Comparison of ENCODE assay signal across 8 mouse cellular contexts in the genomic region with DNA sequence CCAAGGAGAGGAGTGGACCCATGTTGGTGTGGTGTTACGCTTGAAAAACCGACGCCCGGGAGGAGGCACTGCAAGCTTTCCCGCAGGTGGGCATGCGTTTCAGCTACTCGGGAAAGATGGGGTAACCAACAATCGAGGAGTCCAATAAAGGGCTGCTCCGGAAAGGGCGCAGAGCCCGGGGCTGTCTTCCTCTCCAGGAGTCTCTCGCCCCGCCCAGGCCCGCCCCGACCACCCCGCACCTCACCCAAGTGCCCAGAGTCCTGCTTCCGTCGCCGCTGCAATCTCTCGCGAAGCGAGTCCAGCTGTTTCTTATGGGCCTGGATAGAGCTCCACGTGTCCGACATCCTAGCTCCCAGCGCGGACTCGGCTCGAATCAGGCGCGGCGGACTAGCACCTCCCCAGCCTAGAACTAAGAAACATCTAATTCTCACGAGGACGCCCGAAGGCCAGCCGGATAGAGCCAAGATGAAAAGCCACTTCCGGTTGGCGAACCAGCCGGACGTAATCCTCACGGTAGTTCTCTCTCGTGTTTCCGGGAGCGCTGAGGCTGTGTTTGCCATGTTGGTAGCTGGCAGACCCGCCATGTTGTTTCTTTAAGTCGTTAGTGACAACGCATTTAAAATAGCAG. TPM values are rescaled to one million over a fixed set of nuclear protein-coding genes. Genes with fewer than 3 reads are reported as not detected.
DNase-seq lines count a peak whose midpoint lies in the region; ATAC-seq and TF ChIP-seq lines count a peak whose summit lies in the region.

A gene (minus strand): TSS at position 485 of the 628 bp plus-strand sequence.

- TF ChIP-seq RAD21 in CH12.LX (IDR thresholded peaks at IDR 0.05; ENCODE audit: low read depth, low read length): no peak

- H3K4me2 ChIP-seq in CH12.LX (ENCODE audit: insufficient read depth, low read depth, poor library complexity, severe bottlenecking): peak within 1 kb of the TSS; percentile 99
- peak within 1 kb of the TSS; percentile 71 for H3K4me2 ChIP-seq in forebrain, embryonic 11.5 days (ENCODE audit: low read depth, low read length, severe bottlenecking)
- H3K4me2 ChIP-seq in heart, embryonic 16.5 days (ENCODE audit: low read depth, low read length): peak within 1 kb of the TSS; percentile 86
- H3K4me2 ChIP-seq in liver, embryonic 15.5 days: peak within 1 kb of the TSS; percentile 81
- H3K4me2 ChIP-seq in neural tube, embryonic 12.5 days (replicated peaks): peak within 1 kb of the TSS; percentile 59

- H3K36me3 ChIP-seq in CH12.LX (replicated peaks in 1 of 2; ENCODE audit: control insufficient read depth in 1 of 2, insufficient read depth in 1 of 2, low read length in 1 of 2): peaks cover 9 to 25% of the 10 kb centered on the region in 2 experiments
- no peaks in the 10 kb centered on the region; the same call in 1 of the 2 replicates for H3K36me3 ChIP-seq in forebrain, embryonic 11.5 days (ENCODE audit: control insufficient read depth, insufficient read depth, low read length)
- H3K36me3 ChIP-seq in heart, embryonic 16.5 days (ENCODE audit: control insufficient read depth, insufficient read depth): peaks cover 4% of the 10 kb centered on the region
- peaks cover 7% of the 10 kb centered on the region for H3K36me3 ChIP-seq in liver, embryonic 15.5 days (replicated peaks)
- peaks cover 16% of the 10 kb centered on the region for H3K36me3 ChIP-seq in neural tube, embryonic 12.5 days

- H3K9ac ChIP-seq in CH12.LX (ENCODE audit: insufficient read depth, low read depth): peak within 1 kb of the TSS; percentile 95
- peak within 1 kb of the TSS; percentile 66 for H3K9ac ChIP-seq in forebrain, embryonic 11.5 days (ENCODE audit: low read length)
- peak within 1 kb of the TSS; percentile 84 for H3K9ac ChIP-seq in heart, embryonic 16.5 days (ENCODE audit: low read length)
- peak within 1 kb of the TSS; percentile 73 for H3K9ac ChIP-seq in liver, embryonic 15.5 days
- peak within 1 kb of the TSS; percentile 75 for H3K9ac ChIP-seq in neural tube, embryonic 12.5 days

- H3K27me3 ChIP-seq in CH12.LX (replicated peaks): no peaks in the 10 kb centered on the region
- no peaks in the 10 kb centered on the region for H3K27me3 ChIP-seq in forebrain, embryonic 11.5 days (ENCODE audit: control insufficient read depth, insufficient read depth, low read length)
- no peaks in the 10 kb centered on the region for H3K27me3 ChIP-seq in heart, embryonic 16.5 days (ENCODE audit: control insufficient read depth, insufficient read depth, low read length)
- no peaks in the 10 kb centered on the region for H3K27me3 ChIP-seq in liver, embryonic 15.5 days
- H3K27me3 ChIP-seq in neural tube, embryonic 12.5 days (replicated peaks): no peaks in the 10 kb centered on the region

- in situ Hi-C loops in CH12.LX (cut with MboI; ENCODE audit: low pct_ligation_motif_present, low pct_unique_long_range_greater_than_20kb, low sequenced_read_pairs): no loop called here

- no peak for TF ChIP-seq EP300 in CH12.LX (IDR thresholded peaks at IDR 0.05; ENCODE audit: low read length)

- dilution Hi-C loops in CH12.LX (cut with MboI; ENCODE audit: extremely low pct_ligation_motif_present, extremely low pct_unique_long_range_greater_than_20kb, low sequenced_read_pairs): no loop called here

- no peak for TF ChIP-seq CTCF in CH12.LX (conservative IDR thresholded peaks at IDR 0.05 in 1 of 2, IDR thresholded peaks at IDR 0.05 in 1 of 2; ENCODE audit: low read depth in 2 of 2, low read length in 2 of 2)

- peak; percentile 92 for TF ChIP-seq POLR2A in CH12.LX (IDR thresholded peaks at IDR 0.05; ENCODE audit: low read depth, low read length)

- H3K27ac ChIP-seq in CH12.LX (ENCODE audit: insufficient read depth, low read depth): peak within 1 kb of the TSS; percentile 89
- H3K27ac ChIP-seq in forebrain, embryonic 11.5 days (ENCODE audit: low read depth, low read length): peak within 1 kb of the TSS; percentile 89
- peak within 1 kb of the TSS; percentile 97 for H3K27ac ChIP-seq in heart, embryonic 16.5 days (ENCODE audit: low read length)
- H3K27ac ChIP-seq in liver, embryonic 15.5 days (replicated peaks): peak within 1 kb of the TSS; percentile 93
- peak within 1 kb of the TSS; percentile 81 for H3K27ac ChIP-seq in neural tube, embryonic 12.5 days

- peaks cover 0 to 22% of the 10 kb centered on the region in 2 experiments; a peak in 1 of 4 replicates for H3K4me1 ChIP-seq in CH12.LX (ENCODE audit: control insufficient read depth in 1 of 2, insufficient read depth in 2 of 2)
- peaks cover 3% of the 10 kb centered on the region for H3K4me1 ChIP-seq in forebrain, embryonic 11.5 days (replicated peaks; ENCODE audit: control insufficient read depth, insufficient read depth, low read length)
- peaks cover 6% of the 10 kb centered on the region for H3K4me1 ChIP-seq in heart, embryonic 16.5 days (ENCODE audit: control insufficient read depth, insufficient read depth, low read length)
- peaks cover 42% of the 10 kb centered on the region for H3K4me1 ChIP-seq in liver, embryonic 15.5 days (replicated peaks)
- peaks cover 3% of the 10 kb centered on the region; the same call in 1 of the 2 replicates for H3K4me1 ChIP-seq in neural tube, embryonic 12.5 days

- under 1% methylated on average over 46 of the region's 46 CpGs for WGBS in forebrain, embryonic 11.5 days
- under 1% methylated on average over 46 of the region's 46 CpGs for WGBS in heart, embryonic 16.5 days
- under 1% methylated on average over 46 of the region's 46 CpGs for WGBS in liver, embryonic 15.5 days (ENCODE audit: insufficient replicate concordance)
- WGBS in neural tube, embryonic 12.5 days: under 1% methylated on average over 46 of the region's 46 CpGs

- H3K79me2 ChIP-seq in CH12.LX (replicated peaks; ENCODE audit: control insufficient read depth, extremely low read depth, insufficient read depth, poor library complexity, severe bottlenecking): peaks cover 29% of the 10 kb centered on the region

- peak; percentile 94 for ATAC-seq in forebrain, embryonic 11.5 days (replicated peaks; ENCODE audit: low FRiP score)
- peak; percentile 92 for ATAC-seq in heart, embryonic 16.5 days (replicated peaks; ENCODE audit: extremely low read depth, insufficient read depth, low FRiP score)
- peak; percentile 92 for ATAC-seq in liver, embryonic 15.5 days (ENCODE audit: insufficient read depth)
- ATAC-seq in neural tube, embryonic 12.5 days (ENCODE audit: low FRiP score, low read depth): peak; percentile 94

- peak; percentile 98 for DNase-seq in CH12.LX (ENCODE audit: extremely low read depth)
- peak; percentile 91 for DNase-seq in c-Kit-positive CD71-positive TER-119-negative erythroid progenitor cells, embryonic 14.5 days (ENCODE audit: low read depth)
- DNase-seq in forebrain, embryonic 11.5 days (ENCODE audit: low spot score): peak; percentile 92
- DNase-seq in kidney, postnatal 36 days: peak; percentile 95 to 96
- DNase-seq in telencephalon, adult 2 months (ENCODE audit: low read depth, low spot score): peak; percentile 97

- H3K4me3 ChIP-seq in CH12.LX (replicated peaks in 1 of 3; ENCODE audit: low read depth in 2 of 3, low read length in 2 of 3, poor library complexity in 1 of 3): peak within 1 kb of the TSS; percentile 67 to 95 (median 79)
- peak within 1 kb of the TSS; percentile 49 for H3K4me3 ChIP-seq in forebrain, embryonic 11.5 days (ENCODE audit: low read depth, low read length)
- H3K4me3 ChIP-seq in heart, embryonic 16.5 days (ENCODE audit: low read length): peak within 1 kb of the TSS; percentile 91
- H3K4me3 ChIP-seq in liver, embryonic 15.5 days (replicated peaks): peak within 1 kb of the TSS; percentile 84
- H3K4me3 ChIP-seq in neural tube, embryonic 12.5 days: peak within 1 kb of the TSS; percentile 69

- no peaks in the 10 kb centered on the region for H3K9me3 ChIP-seq in CH12.LX (replicated peaks; ENCODE audit: low read length)
- no peaks in the 10 kb centered on the region for H3K9me3 ChIP-seq in forebrain, embryonic 11.5 days (ENCODE audit: control insufficient read depth, low read length)
- H3K9me3 ChIP-seq in heart, embryonic 16.5 days (replicated peaks; ENCODE audit: control insufficient read depth, low read length): no peaks in the 10 kb centered on the region
- no peaks in the 10 kb centered on the region for H3K9me3 ChIP-seq in liver, embryonic 15.5 days (replicated peaks)
- no peaks in the 10 kb centered on the region for H3K9me3 ChIP-seq in neural tube, embryonic 12.5 days

TF ChIP-seq in CH12.LX, 34 proteins besides CTCF, POLR2A, EP300 and RAD21 (continues in another document):
- no peak for TF ChIP-seq ZC3H11A (IDR thresholded peaks at IDR 0.05; ENCODE audit: low read depth, low read length)
- TF ChIP-seq TCF12 (IDR thresholded peaks at IDR 0.05; ENCODE audit: low read depth, low read length): peak; percentile 77
- peak; percentile 90 for TF ChIP-seq MAX (IDR thresholded peaks at IDR 0.05; ENCODE audit: low read length)
- peak; percentile 62 for TF ChIP-seq ZMIZ1 (IDR thresholded peaks at IDR 0.05; ENCODE audit: low read depth, low read length)
- peak; percentile 51; the same call in 1 of the 2 replicates for TF ChIP-seq ETS1 (conservative IDR thresholded peaks at IDR 0.05; ENCODE audit: low read depth, low read length)
- no peak for TF ChIP-seq PAX5 (IDR thresholded peaks at IDR 0.05; ENCODE audit: low read length)
- TF ChIP-seq USF2 (conservative IDR thresholded peaks at IDR 0.05; ENCODE audit: low read depth, low read length): no peak
- TF ChIP-seq HCFC1 (IDR thresholded peaks at IDR 0.05; ENCODE audit: low read depth, low read length): peak; percentile 100
- no peak for TF ChIP-seq SMC3 (IDR thresholded peaks at IDR 0.05; ENCODE audit: low read depth, low read length)
- TF ChIP-seq BHLHE40 (IDR thresholded peaks at IDR 0.05; ENCODE audit: low read depth, low read length): 0 out of 2 replicates have a peak, but pooled peaks have one; percentile 48
- peak; percentile 92 for TF ChIP-seq CHD2 (IDR thresholded peaks at IDR 0.05; ENCODE audit: low read length)
- no peak for TF ChIP-seq MAFK (IDR thresholded peaks at IDR 0.05; ENCODE audit: insufficient replicate concordance, low read length)
- TF ChIP-seq KAT2A (IDR thresholded peaks at IDR 0.05; ENCODE audit: insufficient replicate concordance, low read length): peak; percentile 96
- TF ChIP-seq MEF2A (IDR thresholded peaks at IDR 0.05; ENCODE audit: borderline replicate concordance, low read depth, low read length): peak; percentile 37; the same call in 1 of the 2 replicates
- TF ChIP-seq SIN3A (IDR thresholded peaks at IDR 0.05; ENCODE audit: low read length): peak; percentile 96
- TF ChIP-seq TBP (conservative IDR thresholded peaks at IDR 0.05; ENCODE audit: low read depth, low read length): peak; percentile 84

RNA-seq across cellular contexts. Expression of the gene that starts here (rescaled TPM):
- 41.6 and 51.5 TPM in 2 replicates for total RNA-seq in CH12.LX (2012; rRNA removed)
- 42.7 and 47.0 TPM in 2 replicates for total RNA-seq in CH12.LX (2014; rRNA removed)
- 47.4 and 49.5 TPM in 2 replicates for polyA plus RNA-seq in CH12.LX (2012; ENCODE audit: insufficient read length, low read depth)
- 59.3 TPM in 2 replicates for polyA plus RNA-seq in forebrain, embryonic 11.5 days (2014; fragmentation: Nextera tagmentation; extraction: Ambion mirVana)
- polyA plus RNA-seq in heart, embryonic 16.5 days (2015; fragmentation: Nextera tagmentation; extraction: Ambion mirVana): 28.1 and 28.7 TPM in 2 replicates
- polyA plus RNA-seq in liver, embryonic 15.5 days (2015; fragmentation: Nextera tagmentation; extraction: Ambion mirVana): 15.9 and 18.2 TPM in 2 replicates
- polyA plus RNA-seq in neural tube, embryonic 12.5 days (2016; fragmentation: Nextera tagmentation; extraction: Ambion mirVana): 58.7 and 58.8 TPM in 2 replicates

Comparison
In these comparisons a context has a peak if more than half of its experiments do, and no peak if none do; other contexts are left out.
1. Peak in every context shown above with its lines: DNase-seq, ATAC-seq, H3K4me3 ChIP-seq and H3K27ac ChIP-seq.